ENCODE assay signal across 8 mouse cellular contexts in the genomic region with DNA sequence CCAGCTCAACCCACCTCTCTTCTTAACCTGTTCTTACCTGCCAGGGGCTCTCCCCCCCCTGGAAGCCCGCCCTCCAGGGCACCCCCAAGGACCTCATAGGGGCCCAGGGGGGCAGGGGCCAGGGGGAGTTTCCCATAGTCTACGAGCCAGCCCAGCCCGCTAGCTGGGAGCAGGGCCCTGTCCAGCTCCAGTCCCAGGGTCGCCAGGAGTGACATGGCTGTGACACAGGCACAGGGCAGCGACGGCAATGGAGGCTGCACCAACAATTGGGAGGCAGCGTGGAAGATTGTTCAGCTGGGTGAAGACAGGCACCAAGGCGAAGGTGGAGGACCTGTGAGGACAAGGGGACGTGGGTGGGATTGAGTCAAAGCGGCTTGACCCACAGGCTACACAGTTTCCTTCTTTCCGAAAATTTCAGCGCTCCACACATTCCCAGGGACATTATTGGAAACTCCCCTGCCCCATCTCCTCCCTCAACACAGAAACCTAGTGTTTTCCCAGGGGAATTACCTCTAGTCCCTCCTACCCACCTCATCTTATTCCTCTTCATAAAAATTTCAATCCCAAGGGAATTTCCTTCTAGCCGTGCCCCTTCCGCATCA. TPM values are rescaled to one million over a fixed set of nuclear protein-coding genes. Genes with fewer than 3 reads are reported as not detected.
A peak's percentile ranks its signal among the peaks of the same experiment; 100 is the strongest.
DNase-seq lines count a peak whose midpoint lies in the region; ATAC-seq and TF ChIP-seq lines count a peak whose summit lies in the region.

No protein-coding gene starts in this region.

- peak; percentile 9; the same call in 1 of the 2 replicates for ATAC-seq in hindbrain, embryonic 15.5 days (ENCODE audit: low FRiP score, low read depth)

- DNase-seq in gastrocnemius, adult 2 months = no peak
- no peak for DNase-seq in gastrocnemius, postnatal 4 days (ENCODE audit: low spot score in 2 of 2)
- DNase-seq in urinary bladder, postnatal 25 days (ENCODE audit: low spot score) = peak; percentile 4
- DNase-seq in urinary bladder, adult 18-20 months (ENCODE audit: low spot score in 2 of 2) = no peak
- no peak for DNase-seq in yolk sac, embryonic 10.5 days (ENCODE audit: low spot score)
- DNase-seq in ovary, postnatal 10 days (ENCODE audit: low spot score) = no peak

- H3K9ac ChIP-seq in hindbrain, embryonic 15.5 days = 0 out of 2 replicates have a peak overlapping the region, but pooled peaks have one; percentile 5

- intact Hi-C loops in gastrocnemius, adult 2 months (cut with DNase I) = loop anchor here (10.0 kb wide), 1 partner anchor 170 kb away; no protein-coding TSS in a partner anchor

- peaks cover 39% of the 10 kb centered on the region for H3K4me1 ChIP-seq in hindbrain, embryonic 15.5 days (replicated peaks)

- H3K4me3 ChIP-seq in gastrocnemius, adult 2 months = peak overlapping the region; percentile 99
- peak overlapping the region; percentile 78 for H3K4me3 ChIP-seq in hindbrain, embryonic 15.5 days
- H3K4me3 ChIP-seq in macrophage (ENCODE audit: inconsistent target) = peak overlapping the region; percentile 90

- H3K27me3 ChIP-seq in hindbrain, embryonic 15.5 days = no peaks in the 10 kb centered on the region

- H3K4me2 ChIP-seq in hindbrain, embryonic 15.5 days = peak overlapping the region; percentile 60

- no peaks in the 10 kb centered on the region for H3K9me3 ChIP-seq in hindbrain, embryonic 15.5 days

- no peaks in the 10 kb centered on the region for H3K36me3 ChIP-seq in hindbrain, embryonic 15.5 days
- H3K36me3 ChIP-seq in macrophage (ENCODE audit: inconsistent target) = no peaks in the 10 kb centered on the region

- WGBS in hindbrain, embryonic 15.5 days = 25% methylated on average over 14 of the region's 14 CpGs
- 63% methylated on average over 11 of the region's 14 CpGs for WGBS in macrophage (ENCODE audit: missing documents)

- H3K79me2 ChIP-seq in macrophage (ENCODE audit: inconsistent target) = peaks cover 35% of the 10 kb centered on the region

- H3K27ac ChIP-seq in gastrocnemius, adult 2 months = peak overlapping the region; percentile 99
- peak overlapping the region; percentile 90 for H3K27ac ChIP-seq in hindbrain, embryonic 15.5 days (replicated peaks)
- H3K27ac ChIP-seq in macrophage = peak overlapping the region; percentile 93

- no peak for TF ChIP-seq CTCF in gastrocnemius, adult 2 months (IDR thresholded peaks at IDR 0.05)

RNA-seq across cellular contexts. Expression of gene Nup62, which starts 0.8 kb away (rescaled TPM):
- 10 to 100 TPM; 21.8 to 26.6 TPM for total RNA-seq in gastrocnemius, adult 2 months (2021)
- total RNA-seq in gastrocnemius, postnatal 4 days (2021) = 10 to 100 TPM; 49.4 to 53.1 TPM
- 45.8 and 49.5 TPM in 2 replicates for polyA plus RNA-seq in hindbrain, embryonic 15.5 days (2015; fragmentation: Nextera tagmentation; extraction: Ambion mirVana)
- 10 to 100 TPM in 24 of 26 experiments, 1 to 10 TPM in 2; 7.9 to 35.5 (median 17.8) TPM for total RNA-seq in macrophage (2018; cell fraction: chromatin; rRNA removed)
- total RNA-seq in macrophage (2018; cell fraction: cytosol; rRNA removed) = 10 to 100 TPM; 41.8 to 65.9 (median 52.2) TPM
- 10 to 100 TPM; 17.7 to 43.3 (median 33.1) TPM for total RNA-seq in macrophage (2018; cell fraction: nucleus; rRNA removed)
- polyA plus RNA-seq in macrophage (2018) = 60.3 to 113 TPM (median 73.8 TPM) in 3 replicates

RNA-seq across cellular contexts. Expression of gene Il4i1, which starts 1.1 kb away (rescaled TPM):
- total RNA-seq in gastrocnemius, adult 2 months (2021) = 1 to 10 TPM; 1.6 to 3.3 TPM
- total RNA-seq in gastrocnemius, postnatal 4 days (2021) = 1 to 10 TPM; 1.6 to 1.8 TPM
- 1.0 and 1.3 TPM in 2 replicates for polyA plus RNA-seq in hindbrain, embryonic 15.5 days (2015; fragmentation: Nextera tagmentation; extraction: Ambion mirVana)
- total RNA-seq in macrophage (2018; cell fraction: chromatin; rRNA removed) = 100 to 1,000 TPM in 1 of 26 experiments, 10 to 100 TPM in 22, 1 to 10 TPM in 3; 6.1 to 148 (median 24.7) TPM
- total RNA-seq in macrophage (2018; cell fraction: cytosol; rRNA removed) = 10 to 100 TPM in 3 of 26 experiments, 1 to 10 TPM in 23; 1.1 to 21.6 (median 4.6) TPM
- 100 to 1,000 TPM in 2 of 26 experiments, 10 to 100 TPM in 23, 1 to 10 TPM in 1; 9.4 to 314 (median 22.8) TPM for total RNA-seq in macrophage (2018; cell fraction: nucleus; rRNA removed)
- 2.3 to 2.8 TPM (median 2.7 TPM) in 3 replicates for polyA plus RNA-seq in macrophage (2018)

RNA-seq across cellular contexts. Expression of gene Atf5, which starts 1.4 kb away (rescaled TPM):
- total RNA-seq in gastrocnemius, adult 2 months (2021) = 100 to 1,000 TPM in 1 of 2 experiments, 10 to 100 TPM in 1; 74.7 to 115 TPM
- 10 to 100 TPM; 55.6 to 62.2 TPM for total RNA-seq in gastrocnemius, postnatal 4 days (2021)
- polyA plus RNA-seq in hindbrain, embryonic 15.5 days (2015; fragmentation: Nextera tagmentation; extraction: Ambion mirVana) = 3.9 and 4.0 TPM in 2 replicates
- total RNA-seq in macrophage (2018; cell fraction: chromatin; rRNA removed) = 10 to 100 TPM in 16 of 26 experiments, 1 to 10 TPM in 10; 4.9 to 59.2 (median 10.8) TPM
- total RNA-seq in macrophage (2018; cell fraction: cytosol; rRNA removed) = 10 to 100 TPM; 34.7 to 78.3 (median 52.0) TPM
- total RNA-seq in macrophage (2018; cell fraction: nucleus; rRNA removed) = 10 to 100 TPM; 17.6 to 77.3 (median 31.7) TPM
- 29.8 to 55.7 TPM (median 36.4 TPM) in 3 replicates for polyA plus RNA-seq in macrophage (2018)

RNA-seq across cellular contexts. Expression of gene Akt1s1, which starts 33.7 kb away (rescaled TPM):
- total RNA-seq in gastrocnemius, adult 2 months (2021) = 100 to 1,000 TPM; 128 to 137 TPM
- total RNA-seq in gastrocnemius, postnatal 4 days (2021) = 100 to 1,000 TPM in 1 of 2 experiments, 10 to 100 TPM in 1; 92.4 to 103 TPM
- 90.1 and 99.1 TPM in 2 replicates for polyA plus RNA-seq in hindbrain, embryonic 15.5 days (2015; fragmentation: Nextera tagmentation; extraction: Ambion mirVana)
- 10 to 100 TPM; 10.1 to 70.6 (median 25.0) TPM for total RNA-seq in macrophage (2018; cell fraction: chromatin; rRNA removed)
- 10 to 100 TPM; 22.9 to 69.0 (median 54.8) TPM for total RNA-seq in macrophage (2018; cell fraction: cytosol; rRNA removed)
- total RNA-seq in macrophage (2018; cell fraction: nucleus; rRNA removed) = 10 to 100 TPM; 13.3 to 58.4 (median 33.6) TPM
- polyA plus RNA-seq in macrophage (2018) = 33.4 to 56.3 TPM (median 49.1 TPM) in 3 replicates

RNA-seq across cellular contexts. Expression of gene Tbc1d17, which starts 33.8 kb away (rescaled TPM):
- total RNA-seq in gastrocnemius, adult 2 months (2021) = 10 to 100 TPM; 40.8 to 56.4 TPM
- 10 to 100 TPM; 56.5 to 63.4 TPM for total RNA-seq in gastrocnemius, postnatal 4 days (2021)
- 109 and 118 TPM in 2 replicates for polyA plus RNA-seq in hindbrain, embryonic 15.5 days (2015; fragmentation: Nextera tagmentation; extraction: Ambion mirVana)
- 100 to 1,000 TPM in 12 of 26 experiments, 10 to 100 TPM in 14; 32.8 to 197 (median 94.9) TPM for total RNA-seq in macrophage (2018; cell fraction: chromatin; rRNA removed)
- total RNA-seq in macrophage (2018; cell fraction: cytosol; rRNA removed) = 10 to 100 TPM; 17.1 to 50.9 (median 28.5) TPM
- 100 to 1,000 TPM in 1 of 26 experiments, 10 to 100 TPM in 25; 29.7 to 111 (median 46.6) TPM for total RNA-seq in macrophage (2018; cell fraction: nucleus; rRNA removed)
- 25.6 to 51.8 TPM (median 28.3 TPM) in 3 replicates for polyA plus RNA-seq in macrophage (2018)
